Mouse (Mus musculus): ENCODE data around the gene Ffar4. TPM values are rescaled to one million over a fixed set of nuclear protein-coding genes. Genes with fewer than 3 reads are reported as not detected.

Gene Ffar4
- total RNA-seq, 4 experiments from 2014 or later: 0.27 TPM; not detected in 3

DNA sequence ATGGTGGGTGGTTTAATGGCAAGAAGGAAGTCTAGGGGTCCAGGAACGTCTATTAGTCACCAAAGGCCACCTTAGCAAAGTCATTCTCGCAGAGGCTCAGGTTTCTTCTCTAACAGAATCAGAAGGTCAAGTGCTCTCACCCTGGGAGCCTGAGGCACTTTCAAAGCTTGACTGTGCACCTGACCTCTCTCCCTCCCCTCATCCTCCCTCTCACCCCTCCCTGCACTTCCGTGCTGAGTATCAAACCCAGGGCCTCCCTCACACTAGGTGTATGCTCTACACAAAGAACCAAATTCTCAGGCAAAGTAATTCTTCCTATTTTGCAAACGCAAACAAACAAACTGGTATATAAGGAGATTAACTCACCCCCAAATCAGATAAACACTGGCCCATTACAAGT, 640 bp upstream of the Ffar4 start:
- no peak for DNase-seq (ENCODE audit: low spot score in 2 of 2)

- DNase-seq (ENCODE audit: low spot score in 2 of 2): no peak
Measured at GRCm38 (mm10) chr19:38107871-38108270, 11.0 kb downstream of the Ffar4 start.

DNA sequence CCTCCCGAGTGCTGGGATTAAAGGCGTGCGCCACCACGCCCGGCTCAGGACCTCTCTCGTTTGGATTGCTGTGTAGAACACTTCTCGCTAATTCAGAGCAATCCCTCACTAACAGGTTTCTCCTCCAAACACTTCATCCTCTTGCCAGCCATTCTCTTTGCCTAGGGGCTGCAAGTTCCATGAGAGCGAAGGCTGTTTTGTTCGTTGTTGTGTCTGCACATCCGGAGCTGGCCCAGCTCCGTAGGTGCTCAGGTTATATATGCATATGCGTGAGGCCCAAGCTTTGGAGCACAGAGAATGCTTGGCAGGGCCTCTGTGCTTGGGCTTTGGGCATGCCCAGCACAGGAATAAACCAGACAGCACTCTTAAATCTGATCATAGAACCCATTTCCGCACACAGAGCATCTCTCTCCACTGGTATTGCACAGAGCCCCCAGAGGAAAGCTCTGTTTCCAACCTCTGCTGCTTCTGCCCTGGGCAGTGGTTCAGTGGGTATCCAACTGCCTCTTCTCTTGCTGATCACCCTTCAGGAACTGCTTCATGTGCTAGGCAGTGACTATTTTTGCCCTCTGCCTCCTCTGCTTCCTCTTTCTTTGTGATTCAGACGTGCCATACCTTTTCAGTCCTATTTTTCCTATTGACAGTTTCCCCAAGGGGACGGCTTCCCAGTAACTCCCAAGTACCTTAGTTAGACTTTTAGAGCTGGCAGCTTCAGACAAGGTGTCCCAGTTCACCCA, 12.8 kb downstream of the Ffar4 start:
- no peak for DNase-seq (ENCODE audit: low spot score in 2 of 2)

DNA sequence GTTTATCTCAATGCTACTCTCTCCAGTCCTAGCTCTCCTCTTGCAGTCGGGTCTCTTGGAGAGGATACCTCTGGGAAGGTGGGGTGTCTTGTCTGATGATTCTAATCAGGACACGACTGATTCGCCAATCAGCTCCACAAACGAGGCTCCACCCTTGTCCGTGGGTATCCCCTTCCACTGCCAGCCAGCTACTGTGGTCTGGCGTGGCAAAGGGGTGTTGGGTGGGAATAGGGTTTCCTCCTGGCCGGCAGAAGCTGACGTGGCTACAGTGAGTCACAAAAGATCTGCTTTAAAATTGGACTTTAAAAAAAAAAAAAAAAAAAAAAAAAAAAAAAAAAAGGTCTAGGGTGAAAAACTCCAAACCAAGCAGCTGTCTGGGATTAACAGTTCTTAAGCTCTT, 14.2 kb downstream of the Ffar4 start:
- no peak for DNase-seq (ENCODE audit: low spot score in 2 of 2)

DNA sequence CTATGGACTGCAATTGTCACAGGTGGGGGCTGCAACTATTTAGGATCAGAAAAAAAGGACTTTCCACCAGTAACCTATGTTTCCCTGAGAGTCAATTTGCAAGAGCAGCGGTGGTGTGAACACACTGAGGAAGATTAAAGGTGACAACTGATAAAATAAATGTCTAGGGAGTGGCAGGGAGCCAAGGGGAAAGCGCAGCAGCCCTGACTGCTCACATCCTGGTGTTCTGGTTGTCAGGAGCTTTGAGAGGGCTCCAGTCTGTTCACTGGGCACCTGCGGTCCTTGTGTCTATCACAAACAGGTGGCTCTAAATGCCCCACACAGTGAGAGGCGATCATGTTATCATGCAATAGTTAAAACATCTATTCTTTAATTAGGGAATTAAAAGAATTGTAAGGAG, 15.7 kb downstream of the Ffar4 start:
- no peak for DNase-seq (ENCODE audit: low spot score in 2 of 2)

GRCm38 (mm10) chr19:38114834-38115491, 18.1 kb downstream of the Ffar4 start:
- DNase-seq (ENCODE audit: low spot score in 2 of 2): no peak

GRCm38 (mm10) chr19:38120123-38120760, 23.4 kb downstream of the Ffar4 start:
- no peak for DNase-seq (ENCODE audit: low spot score in 2 of 2)

DNA sequence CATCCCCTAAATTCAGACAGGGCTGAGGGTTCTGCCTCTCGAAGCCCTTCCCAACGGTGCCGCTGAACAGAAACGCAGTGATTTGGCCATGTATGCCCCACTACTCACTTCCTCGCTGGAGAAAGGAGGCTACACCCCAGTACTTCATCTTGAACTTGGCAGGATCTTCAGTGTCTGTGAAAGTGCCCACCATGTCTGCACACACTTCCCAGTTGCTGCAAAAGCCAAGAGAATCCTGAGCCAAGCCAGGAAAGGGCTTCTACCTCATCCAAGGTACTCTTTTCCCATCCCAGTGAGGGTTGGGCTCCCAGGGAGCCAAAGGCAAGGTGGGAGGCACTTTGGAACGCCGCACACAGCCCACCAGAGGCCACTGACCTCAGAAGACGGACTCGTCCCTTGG, 27.1 kb downstream of the Ffar4 start:
- DNase-seq (ENCODE audit: low spot score in 2 of 2): no peak

DNA sequence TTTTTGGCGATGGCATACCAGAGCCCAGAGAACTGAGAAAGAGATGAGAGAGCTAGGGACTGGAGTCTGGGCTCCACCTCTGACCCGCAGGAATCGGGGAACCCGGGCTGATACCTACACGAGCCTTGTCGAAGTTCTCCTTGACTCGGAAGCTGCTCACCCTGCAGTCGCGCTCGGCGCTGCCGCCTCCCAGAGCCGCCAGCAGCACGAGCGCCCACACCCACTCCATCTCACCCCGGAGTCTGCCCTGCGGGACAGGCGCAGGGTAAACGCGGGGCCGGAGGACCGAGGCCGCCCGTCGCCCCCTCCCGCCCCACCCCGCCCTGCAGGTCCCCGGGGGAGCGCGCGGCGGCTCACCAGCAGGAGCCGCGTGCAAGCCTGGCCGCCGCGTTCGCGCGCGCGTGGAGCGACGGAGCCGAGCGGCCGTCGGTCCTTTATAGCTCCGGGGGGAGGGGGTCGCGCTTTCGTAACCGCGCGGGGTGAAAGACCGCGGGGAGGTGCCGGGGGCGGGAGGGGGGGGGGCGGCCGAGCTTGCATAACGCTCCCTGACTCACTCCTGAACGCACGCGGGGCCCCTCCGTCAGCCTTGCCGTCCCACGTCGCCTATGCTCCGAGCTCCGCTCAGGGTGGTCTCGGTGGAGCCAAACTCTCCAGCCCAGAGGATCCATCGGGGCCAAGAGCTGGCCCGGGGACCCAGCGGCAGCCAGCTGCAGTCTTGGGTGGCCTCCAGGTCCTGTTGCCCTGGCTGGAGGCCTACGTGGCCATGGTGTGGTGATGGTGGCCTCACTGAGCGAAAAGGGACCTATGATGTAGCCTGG, 27.7 kb downstream of the Ffar4 start:
- DNase-seq (ENCODE audit: low spot score in 2 of 2): peak in 1 of 2 experiments; percentile 3

- no peak for DNase-seq (ENCODE audit: low spot score in 2 of 2)
Measured at GRCm38 (mm10) chr19:38125219-38125610, 28.3 kb downstream of the Ffar4 start, which contains the start of gene Rbp4. Gene Rbp4, minus strand, starts transcription at chr19:38125281.

- DNase-seq (ENCODE audit: low spot score in 2 of 2): no peak
Measured at GRCm38 (mm10) chr19:38126656-38127055, 29.8 kb downstream of the Ffar4 start.

DNA sequence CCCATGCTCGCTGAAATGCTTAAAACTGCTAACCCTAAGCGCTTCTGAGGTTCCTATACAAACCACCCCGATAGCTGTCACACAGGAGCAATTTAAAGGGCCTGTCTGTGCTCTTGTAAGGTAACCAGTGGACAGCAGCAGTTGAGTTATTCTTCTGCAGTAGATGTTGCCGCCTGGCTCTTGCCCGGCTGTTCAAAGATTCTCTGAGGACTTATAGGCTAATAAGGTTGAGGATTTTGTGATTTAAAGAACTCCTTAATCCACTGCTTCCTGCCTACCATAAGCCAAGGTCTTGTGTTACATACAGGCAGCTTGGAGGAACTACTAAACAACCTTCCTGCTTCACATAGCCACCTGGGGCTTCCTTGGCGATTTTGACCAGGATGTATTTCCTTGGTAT, 35.6 kb downstream of the Ffar4 start, which contains the start of gene Pde6c:
Gene Pde6c, plus strand, starts transcription at position 301 of the 400 bp plus-strand sequence.
- DNase-seq (ENCODE audit: low spot score in 2 of 2): no peak

- DNase-seq (ENCODE audit: low spot score in 2 of 2): no peak
Measured at GRCm38 (mm10) chr19:38133986-38134385, 37.1 kb downstream of the Ffar4 start.

DNA sequence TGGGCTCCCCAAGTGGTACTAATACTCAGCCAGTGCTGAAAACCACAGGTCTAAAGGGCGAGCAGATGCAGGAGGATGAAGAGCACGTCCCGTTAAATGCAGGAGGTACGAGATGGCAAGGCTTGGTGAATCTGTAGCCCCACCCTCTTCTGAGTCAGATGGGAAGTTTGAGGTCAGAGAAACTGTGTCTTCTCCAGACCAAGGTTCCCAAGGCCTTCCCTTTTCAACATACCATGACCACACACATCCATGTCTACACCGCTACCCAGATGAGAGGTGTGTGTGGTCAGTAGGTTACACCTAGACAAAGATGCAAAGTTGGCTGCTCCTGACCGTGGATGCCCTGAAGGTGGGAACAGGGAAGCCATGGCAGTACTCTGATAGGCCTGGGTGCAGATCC, 37.9 kb downstream of the Ffar4 start:
- no peak for DNase-seq (ENCODE audit: low spot score in 2 of 2)

GRCm38 (mm10) chr19:38143540-38144271, 46.8 kb downstream of the Ffar4 start:
- no peak for DNase-seq (ENCODE audit: low spot score in 2 of 2)

- DNase-seq (ENCODE audit: low spot score in 2 of 2): no peak
Measured at GRCm38 (mm10) chr19:38156243-38156642, 59.4 kb downstream of the Ffar4 start.

DNA sequence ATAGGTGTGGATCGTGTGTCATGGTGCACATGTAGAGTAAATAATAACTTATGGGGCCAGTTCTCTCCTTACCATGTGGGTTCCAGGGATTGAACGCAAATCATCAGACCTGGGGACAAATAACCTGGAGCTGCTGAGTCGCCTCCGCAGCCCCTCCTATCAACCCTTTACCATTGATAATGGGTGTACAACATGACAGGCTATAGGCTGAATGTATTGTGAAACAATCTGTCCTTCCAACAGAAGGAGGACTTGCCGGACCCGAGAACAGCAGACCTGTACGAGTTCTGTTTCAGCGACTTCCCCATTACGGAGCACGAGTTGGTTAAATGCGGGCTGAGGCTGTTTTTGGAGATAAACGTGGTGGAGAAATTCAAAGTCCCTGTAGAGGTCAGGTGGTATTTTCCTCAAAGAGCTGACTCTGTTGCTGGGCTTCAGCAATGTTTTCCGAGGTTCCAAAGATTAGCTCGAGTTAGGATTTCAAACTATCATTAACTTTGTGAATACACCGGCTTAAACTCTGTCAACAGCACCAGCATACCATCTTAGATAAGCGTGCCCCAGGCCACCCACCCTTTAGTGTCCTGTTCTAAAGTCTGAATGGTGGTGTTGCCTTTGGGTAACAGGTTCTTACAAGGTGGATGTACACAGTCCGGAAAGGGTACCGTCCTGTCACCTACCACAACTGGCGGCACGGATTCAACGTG, 64.9 kb downstream of the Ffar4 start:
- no peak for DNase-seq (ENCODE audit: low spot score in 2 of 2)

Measured in layer of hippocampus, adult 8-10 months (tissue).